Mouse (Mus musculus) kidney, adult 11 months (tissue): ENCODE results near the gene Sh3glb1.
"Not testable (repeated sequence)": the region's sequence is repeated elsewhere in the genome, so short reads cannot be mapped to it uniquely, and the experiment has no call there.

Experiments
- DNase-seq: peaks from one replicate; pipeline ENCODE4 v3.0.0; 2022

Sh3glb1 gene

GRCm38 (mm10) chr3:144719901-144720747, at the start of gene Sh3glb1:
Gene Sh3glb1, minus strand, starts transcription at chr3:144720335.
- peak; percentile 90 for DNase-seq

GRCm38 (mm10) chr3:144765161-144765560, 45.0 kb upstream of the Sh3glb1 start:
- DNase-seq = no peak

GRCm38 (mm10) chr3:144761454-144761853, 41.3 kb upstream of the Sh3glb1 start:
- DNase-seq = no peak

GRCm38 (mm10) chr3:144760592-144761309, 40.6 kb upstream of the Sh3glb1 start, which contains the start of gene Clca3a1:
Gene Clca3a1, minus strand, starts transcription at chr3:144760977.
- DNase-seq = no peak

- DNase-seq = no peak
Measured at GRCm38 (mm10) chr3:144759719-144760118, 39.6 kb upstream of the Sh3glb1 start.

- DNase-seq = not testable (repeated sequence)
Measured at GRCm38 (mm10) chr3:144756103-144756502, 36.0 kb upstream of the Sh3glb1 start.

GRCm38 (mm10) chr3:144753120-144753519, 33.0 kb upstream of the Sh3glb1 start:
- DNase-seq = no peak

- not testable (repeated sequence) for DNase-seq
Measured at GRCm38 (mm10) chr3:144749062-144749963, 29.2 kb upstream of the Sh3glb1 start.

- DNase-seq = not testable (repeated sequence)
Measured at GRCm38 (mm10) chr3:144747706-144748105, 27.6 kb upstream of the Sh3glb1 start.

- DNase-seq = not testable (repeated sequence)
Measured at GRCm38 (mm10) chr3:144738396-144738795, 18.3 kb upstream of the Sh3glb1 start.

- no peak for DNase-seq
Measured at GRCm38 (mm10) chr3:144736831-144737230, 16.7 kb upstream of the Sh3glb1 start.

- peak; percentile 48 for DNase-seq
Measured at GRCm38 (mm10) chr3:144723455-144723854, 3.3 kb upstream of the Sh3glb1 start.

GRCm38 (mm10) chr3:144722566-144722965, 2.4 kb upstream of the Sh3glb1 start:
- DNase-seq = not testable (repeated sequence)

- DNase-seq = no peak
Measured at GRCm38 (mm10) chr3:144721860-144722256, 1.7 kb upstream of the Sh3glb1 start.

GRCm38 (mm10) chr3:144721077-144721859, 1.1 kb upstream of the Sh3glb1 start:
- DNase-seq = no peak

GRCm38 (mm10) chr3:144719088-144719900, 841 bp downstream of the Sh3glb1 start:
- peak; percentile 60 for DNase-seq

- DNase-seq = peak; percentile 39
Measured at GRCm38 (mm10) chr3:144718706-144719087, 1.4 kb downstream of the Sh3glb1 start.

GRCm38 (mm10) chr3:144717835-144718234, 2.3 kb downstream of the Sh3glb1 start:
- no peak for DNase-seq

GRCm38 (mm10) chr3:144717121-144717520, 3.0 kb downstream of the Sh3glb1 start:
- DNase-seq = no peak

- no peak for DNase-seq
Measured at GRCm38 (mm10) chr3:144715901-144716300, 4.2 kb downstream of the Sh3glb1 start.

GRCm38 (mm10) chr3:144715033-144715432, 5.1 kb downstream of the Sh3glb1 start:
- no peak for DNase-seq
